Mouse (Mus musculus) megakaryocyte, adult 5-6 weeks (primary cell): ENCODE measurements around the gene Sox2. TPM values are rescaled to one million over a fixed set of nuclear protein-coding genes. Genes with fewer than 3 reads are reported as not detected.

ENCODE experiments used
- ATAC-seq: 2 replicates; pipeline ENCODE4 v1.8.0; 2016; ENCODE audit warnings: mild to moderate bottlenecking, inconsistent platforms; ENCODE audit not compliant: poor library complexity, severe bottlenecking
- total RNA-seq, 2 experiments: library from RNA; stranded (forward) in 1 of 2; stranded (reverse) in 1 of 2; fragments of 153-499, 151-499 nt in 1 of 2; fragments of 221-1000, 200-1000 nt in 1 of 2; gene quantifications; 2 replicates each; pipeline versions ENCODE4 v1.2.3 to v1.2.4; 2015 to 2017

Gene Sox2
- total RNA-seq, 2 experiments from 2014 or later = not detected

DNA sequence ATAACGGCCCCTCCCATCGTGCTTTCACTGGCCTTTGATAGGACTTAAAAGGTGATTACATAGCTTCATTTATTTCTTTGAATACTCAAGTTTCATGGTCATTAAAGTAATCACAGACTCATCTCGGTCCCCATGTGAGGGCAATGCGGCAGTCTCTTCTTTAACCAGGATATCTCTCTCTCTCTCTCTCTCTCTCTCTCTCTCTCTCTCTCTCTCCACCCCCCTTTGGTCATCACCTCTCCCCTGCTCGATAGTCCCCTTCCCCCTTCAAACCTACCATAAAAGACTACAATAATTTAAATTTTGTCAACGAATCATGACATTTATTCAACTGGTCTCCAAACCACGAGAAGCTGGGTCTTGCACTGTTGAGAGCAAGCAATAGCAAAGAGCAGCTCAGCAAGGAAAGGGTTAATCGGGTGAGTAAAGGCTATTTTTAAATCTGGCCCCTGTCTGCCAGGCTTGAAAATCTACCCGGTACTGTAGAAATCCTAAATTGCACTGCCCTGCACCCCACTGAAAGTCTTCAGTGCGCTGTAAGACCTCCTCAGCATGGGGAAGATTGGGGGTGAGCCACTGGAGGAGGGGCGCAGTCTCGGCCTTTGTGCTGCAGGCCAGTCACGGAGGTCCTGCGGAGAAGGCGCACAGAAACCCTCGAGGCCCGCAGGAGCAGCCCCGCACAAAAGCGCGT is 41.6 kb downstream of the Sox2 start:
- ATAC-seq = no peak

DNA sequence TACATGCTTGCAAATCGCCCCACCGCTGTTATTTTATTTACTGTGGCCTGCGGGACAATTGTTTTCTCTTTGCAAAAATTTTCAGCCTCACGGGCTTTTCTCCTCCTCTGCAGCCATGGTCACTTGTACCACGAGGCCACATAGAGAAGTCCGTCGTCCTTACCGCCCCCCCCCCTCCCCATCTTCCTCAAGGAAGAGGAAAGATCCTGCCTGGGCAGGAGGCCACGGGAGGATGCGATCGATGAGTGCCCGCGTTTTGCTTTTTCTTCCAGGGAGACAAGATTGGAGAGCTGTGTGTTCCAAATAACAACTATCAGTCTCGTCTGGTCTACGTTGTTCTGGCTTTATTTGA is 42.2 kb downstream of the Sox2 start:
- ATAC-seq = no peak
